Mouse (Mus musculus): ENCODE results near the gene Cstf2. TPM values are rescaled to one million over a fixed set of nuclear protein-coding genes. Genes with fewer than 3 reads are reported as not detected.

The Cstf2 gene
- total and polyA plus RNA-seq, 3 experiments: 6.3 to 11.7 (median 11.2) TPM

DNA sequence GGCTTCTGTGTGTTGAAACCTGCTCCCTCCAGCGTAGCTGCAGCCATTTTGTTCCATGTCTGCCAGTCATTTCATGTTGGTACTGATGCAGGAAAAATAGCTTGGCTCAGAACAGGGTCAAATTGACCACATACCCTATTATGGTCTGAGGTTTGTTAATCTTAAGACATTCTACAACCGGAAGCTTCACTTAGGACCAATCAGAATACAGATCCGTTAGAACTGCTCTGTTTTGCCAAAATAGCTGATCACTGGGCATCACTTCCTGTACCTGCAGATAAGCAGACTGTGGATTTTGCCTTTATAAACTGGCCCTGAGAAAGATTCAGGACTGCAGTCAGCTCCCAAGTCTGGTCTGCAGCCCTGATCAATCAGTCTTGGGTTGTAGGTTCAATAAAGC lies 69.6 kb downstream of the Cstf2 start:
- no peak for TF ChIP-seq EP300 (IDR thresholded peaks at IDR 0.05; ENCODE audit: insufficient read depth, low read depth, low read length)
- TF ChIP-seq POLR2A (IDR thresholded peaks at IDR 0.05; ENCODE audit: insufficient read depth, low read depth, low read length): no peak
- no peak for TF ChIP-seq CTCF (IDR thresholded peaks at IDR 0.05)
- Histone ChIP-seq H3K4me3 (no peak overlapping the region), H3K79me2 (replicated peaks; ENCODE audit: control insufficient read depth, insufficient read depth, low read length) (no peaks in the 10 kb centered on the region), H3K27ac (no peak overlapping the region), H3K36me3 (ENCODE audit: control insufficient read depth, insufficient read depth, low read length) (no peaks in the 10 kb centered on the region), H3K4me1 (ENCODE audit: control insufficient read depth, insufficient read depth, low read length) (no peaks in the 10 kb centered on the region), H3K27me3 (ENCODE audit: control insufficient read depth, insufficient read depth, low read length) (no peaks in the 10 kb centered on the region), H3K9ac (ENCODE audit: low read depth, low read length) (no peak overlapping the region)
- intact Hi-C loops (cut with DNase I): no loop called here
- DNase-seq: no peak
- WGBS: 50% methylated on average over 3 of the region's 3 CpGs

GRCm38 (mm10) chrX:134132295-134132694 lies 73.3 kb downstream of the Cstf2 start:
- no peak overlapping the region for H3K27ac ChIP-seq
- no peak for DNase-seq
- H3K27me3 ChIP-seq (ENCODE audit: control insufficient read depth, insufficient read depth, low read length): no peaks in the 10 kb centered on the region
- no peaks in the 10 kb centered on the region for H3K79me2 ChIP-seq (replicated peaks; ENCODE audit: control insufficient read depth, insufficient read depth, low read length)
- H3K4me1 ChIP-seq (ENCODE audit: control insufficient read depth, insufficient read depth, low read length): no peaks in the 10 kb centered on the region
- WGBS: 26% methylated on average over 5 of the region's 5 CpGs
- TF ChIP-seq CTCF (IDR thresholded peaks at IDR 0.05): peak; percentile 61
- no peak for TF ChIP-seq POLR2A (IDR thresholded peaks at IDR 0.05; ENCODE audit: insufficient read depth, low read depth, low read length)
- intact Hi-C loops (cut with DNase I): loop anchor here (5.0 to 10.0 kb wide), 2 partner anchors 185 to 223 kb away; no protein-coding TSS in a partner anchor
- no peaks in the 10 kb centered on the region for H3K36me3 ChIP-seq (ENCODE audit: control insufficient read depth, insufficient read depth, low read length)
- no peak overlapping the region for H3K9ac ChIP-seq (ENCODE audit: low read depth, low read length)
- no peak overlapping the region for H3K4me3 ChIP-seq

GRCm38 (mm10) chrX:134133821-134134220 lies 74.8 kb downstream of the Cstf2 start:
- no peak overlapping the region for H3K9ac ChIP-seq (ENCODE audit: low read depth, low read length)
- intact Hi-C loops (cut with DNase I): loop anchor here (5.0 to 10.0 kb wide), 2 partner anchors 183 to 221 kb away; no protein-coding TSS in a partner anchor
- DNase-seq: no peak
- TF ChIP-seq EP300 (IDR thresholded peaks at IDR 0.05; ENCODE audit: insufficient read depth, low read depth, low read length) (no peak), CTCF (IDR thresholded peaks at IDR 0.05) (peak; percentile 34), POLR2A (IDR thresholded peaks at IDR 0.05; ENCODE audit: insufficient read depth, low read depth, low read length) (no peak)
- H3K36me3 ChIP-seq (ENCODE audit: control insufficient read depth, insufficient read depth, low read length): no peaks in the 10 kb centered on the region
- H3K4me1 ChIP-seq (ENCODE audit: control insufficient read depth, insufficient read depth, low read length): no peaks in the 10 kb centered on the region
- H3K27ac ChIP-seq: no peak overlapping the region
- H3K27me3 ChIP-seq (ENCODE audit: control insufficient read depth, insufficient read depth, low read length): no peaks in the 10 kb centered on the region
- no peak overlapping the region for H3K4me3 ChIP-seq
- WGBS: 49% methylated on average over 3 of the region's 3 CpGs
- no peaks in the 10 kb centered on the region for H3K79me2 ChIP-seq (replicated peaks; ENCODE audit: control insufficient read depth, insufficient read depth, low read length)

Small RNAs within 50 kb of the gene (microRNA-seq; reads per million reads assigned to microRNA genes)
- 0 to 0.56 reads per million in 2 experiments for gene Mir3112

Other genes starting within 250 kb of the Cstf2 start
- gene Tnmd, start 208.2 kb upstream of the Cstf2 start, total RNA-seq (2021): not detected
- gene Tnmd, start 208.2 kb upstream of the Cstf2 start, polyA plus RNA-seq (2012; rRNA removed): 0.10 and 0.20 TPM in 2 replicates
- 1 to 10 TPM; 7.1 to 7.9 TPM for gene Tspan6, start 160.8 kb upstream of the Cstf2 start, total RNA-seq (2021)
- gene Tspan6, start 160.8 kb upstream of the Cstf2 start, polyA plus RNA-seq (2012; rRNA removed): 4.7 and 12.0 TPM in 2 replicates
- 1 to 10 TPM; 3.7 TPM for gene Srpx2, start 150.8 kb upstream of the Cstf2 start, total RNA-seq (2021)
- 6.3 and 8.2 TPM in 2 replicates for gene Srpx2, start 150.8 kb upstream of the Cstf2 start, polyA plus RNA-seq (2012; rRNA removed)
- 1 to 10 TPM; 1.3 to 3.1 TPM for gene Sytl4, start 77.4 kb upstream of the Cstf2 start, total RNA-seq (2021)
- 0.68 and 0.85 TPM in 2 replicates for gene Sytl4, start 77.4 kb upstream of the Cstf2 start, polyA plus RNA-seq (2012; rRNA removed)
- 1 to 10 TPM in 1 of 2 experiments, under 1 TPM in 1; 0.60 to 1.3 TPM for gene Xkrx, start 102.9 kb downstream of the Cstf2 start, total RNA-seq (2021)
- gene Xkrx, start 102.9 kb downstream of the Cstf2 start, polyA plus RNA-seq (2012; rRNA removed): 1.00 and 1.7 TPM in 2 replicates
- gene Arl13a, start 128.3 kb downstream of the Cstf2 start, total RNA-seq (2021): not detected
- gene Arl13a, start 128.3 kb downstream of the Cstf2 start, polyA plus RNA-seq (2012; rRNA removed): not detected in 2 replicates
- gene Nox1, start 162.8 kb downstream of the Cstf2 start, total RNA-seq (2021): under 1 TPM in 1 of 2 experiments, not detected in 1; 0.34 TPM
- gene Nox1, start 162.8 kb downstream of the Cstf2 start, polyA plus RNA-seq (2012; rRNA removed): not detected in 2 replicates
- 10 to 100 TPM; 37.9 to 57.6 TPM for gene Trmt2b, start 217.8 kb downstream of the Cstf2 start, total RNA-seq (2021)
- gene Trmt2b, start 217.8 kb downstream of the Cstf2 start, polyA plus RNA-seq (2012; rRNA removed): 26.0 and 56.7 TPM in 2 replicates
- gene Tmem35a, start 236.0 kb downstream of the Cstf2 start, total RNA-seq (2021): 1 to 10 TPM; 3.4 to 3.7 TPM
- 3.9 and 5.3 TPM in 2 replicates for gene Tmem35a, start 236.0 kb downstream of the Cstf2 start, polyA plus RNA-seq (2012; rRNA removed)
- under 1 TPM; 0.10 to 0.48 TPM for gene Cenpi, start 248.9 kb downstream of the Cstf2 start, total RNA-seq (2021)
- gene Cenpi, start 248.9 kb downstream of the Cstf2 start, polyA plus RNA-seq (2012; rRNA removed): 0.12 and 0.21 TPM in 2 replicates

Data from heart, adult 2 months (tissue).